Comparison of ENCODE assay signal across 8 mouse cellular contexts in genomic region chr6:140995340-140996135, GRCm38 (mm10).
DNase-seq lines count a peak whose midpoint lies in the region; ATAC-seq and TF ChIP-seq lines count a peak whose summit lies in the region.

No protein-coding gene starts in this region.

- H3K9me3 ChIP-seq in kidney, embryonic 16.5 days (ENCODE audit: low read length), result peaks cover 10% of the 10 kb centered on the region; the same call in 1 of the 2 replicates
- peaks cover 9% of the 10 kb centered on the region; the same call in 1 of the 2 replicates for H3K9me3 ChIP-seq in heart, embryonic 12.5 days (replicated peaks)

- H3K27me3 ChIP-seq in kidney, adult 2 months (replicated peaks; ENCODE audit: control insufficient read depth, insufficient read depth, low read length), result no peaks in the 10 kb centered on the region
- no peaks in the 10 kb centered on the region for H3K27me3 ChIP-seq in kidney, embryonic 16.5 days (ENCODE audit: insufficient read depth, low read length)
- no peaks in the 10 kb centered on the region for H3K27me3 ChIP-seq in heart, embryonic 12.5 days (replicated peaks)

- H3K36me3 ChIP-seq in kidney, adult 2 months (ENCODE audit: control insufficient read depth, insufficient read depth, low read length), result no peaks in the 10 kb centered on the region
- no peaks in the 10 kb centered on the region for H3K36me3 ChIP-seq in kidney, embryonic 16.5 days (ENCODE audit: insufficient read depth, low read length)
- H3K36me3 ChIP-seq in heart, embryonic 12.5 days, result no peaks in the 10 kb centered on the region

- H3K4me2 ChIP-seq in kidney, embryonic 16.5 days (replicated peaks; ENCODE audit: low read depth, low read length), result no peak overlapping the region
- no peak overlapping the region for H3K4me2 ChIP-seq in heart, embryonic 12.5 days

- no peak for ATAC-seq in kidney, embryonic 16.5 days (ENCODE audit: low FRiP score, low TSS enrichment)
- ATAC-seq in heart, embryonic 12.5 days (ENCODE audit: insufficient number of reproducible peaks, low FRiP score), result 0 out of 2 replicates have a peak, but pooled peaks have one; percentile 22
- no peak for ATAC-seq in activated CD4-positive, CD25-positive, alpha-beta regulatory T cell, adult 4 months
- ATAC-seq in monocyte, adult 5-6 weeks (replicated peaks; ENCODE audit: insufficient number of reproducible peaks, low FRiP score, low TSS enrichment, poor library complexity, severe bottlenecking), result no peak

- 78% methylated on average over 14 of the region's 14 CpGs for WGBS in kidney, adult 2 months
- 77% methylated on average over 14 of the region's 14 CpGs for whole genome bisulfite sequencing in kidney, embryonic 16.5 days
- 59% methylated on average over 14 of the region's 14 CpGs for WGBS in heart, embryonic 12.5 days

- no peak overlapping the region for H3K9ac ChIP-seq in kidney, embryonic 16.5 days (replicated peaks; ENCODE audit: low read length)
- H3K9ac ChIP-seq in heart, embryonic 12.5 days, result no peak overlapping the region

- H3K4me1 ChIP-seq in kidney, adult 2 months (ENCODE audit: control insufficient read depth, insufficient read depth, low read length), result no peaks in the 10 kb centered on the region
- no peaks in the 10 kb centered on the region for H3K4me1 ChIP-seq in kidney, embryonic 16.5 days (ENCODE audit: insufficient read depth, low read length)
- H3K4me1 ChIP-seq in heart, embryonic 12.5 days (replicated peaks), result 0 out of 2 replicates have a peak, but pooled peaks cover 5% of the 10 kb centered on the region

- TF ChIP-seq CTCF in kidney, adult 2 months (conservative IDR thresholded peaks at IDR 0.05; ENCODE audit: insufficient read depth, insufficient read length, low read depth, low read length), result peak; percentile 42

- TF ChIP-seq POLR2A in kidney, adult 2 months (IDR thresholded peaks at IDR 0.05; ENCODE audit: low read depth, low read length), result no peak

- no peak overlapping the region for H3K4me3 ChIP-seq in kidney, adult 2 months (ENCODE audit: insufficient read depth, low read depth, low read length)
- no peak overlapping the region for H3K4me3 ChIP-seq in kidney, embryonic 16.5 days (ENCODE audit: low read length)
- no peak overlapping the region for H3K4me3 ChIP-seq in heart, embryonic 12.5 days

- DNase-seq in kidney, adult 2 months, result no peak
- DNase-seq in c-Kit-positive CD71-negative TER-119-negative erythroid progenitor cells, embryonic 14.5 days (ENCODE audit: low read depth), result peak; percentile 9
- peak; percentile 30 for DNase-seq in mesoderm, embryonic 11.5 days (ENCODE audit: low read depth, low spot score)
- DNase-seq in thymus, adult 18-20 months, result no peak

- H3K27ac ChIP-seq in kidney, adult 2 months (ENCODE audit: insufficient read depth, low read depth, low read length), result no peak overlapping the region
- no peak overlapping the region for H3K27ac ChIP-seq in kidney, embryonic 16.5 days (ENCODE audit: low read length)
- H3K27ac ChIP-seq in heart, embryonic 12.5 days (ENCODE audit: poor library complexity, severe bottlenecking), result no peak overlapping the region

Comparison
In these comparisons a context has a peak if more than half of its experiments do, and no peak if none do; other contexts are left out.
1. DNase-seq: peak in c-Kit-positive CD71-negative TER-119-negative erythroid progenitor cells, embryonic 14.5 days (single experiment) and mesoderm, embryonic 11.5 days (single experiment); none in kidney, adult 2 months (single experiment) and thymus, adult 18-20 months (0 of 2).